Mouse (Mus musculus): Measurements from ENCODE around the gene Mrgpra6.

Gene Mrgpra6

GRCm38 (mm10) chr7:47204830-47205229, at the start of gene Mrgpra6:
Mrgpra6 (minus strand) TSS chr7:47204920.
- DNase-seq (ENCODE audit: low read depth, low spot score): no peak

- DNase-seq (ENCODE audit: low read depth, low spot score): no peak
Observed at GRCm38 (mm10) chr7:47252770-47253169, 48.0 kb upstream of the Mrgpra6 start, which contains the start of gene Mrgpra9. Mrgpra9 (minus strand) TSS chr7:47252848.

- DNase-seq (ENCODE audit: low read depth, low spot score): no peak
Observed at GRCm38 (mm10) chr7:47244658-47245057, 39.9 kb upstream of the Mrgpra6 start.

DNA sequence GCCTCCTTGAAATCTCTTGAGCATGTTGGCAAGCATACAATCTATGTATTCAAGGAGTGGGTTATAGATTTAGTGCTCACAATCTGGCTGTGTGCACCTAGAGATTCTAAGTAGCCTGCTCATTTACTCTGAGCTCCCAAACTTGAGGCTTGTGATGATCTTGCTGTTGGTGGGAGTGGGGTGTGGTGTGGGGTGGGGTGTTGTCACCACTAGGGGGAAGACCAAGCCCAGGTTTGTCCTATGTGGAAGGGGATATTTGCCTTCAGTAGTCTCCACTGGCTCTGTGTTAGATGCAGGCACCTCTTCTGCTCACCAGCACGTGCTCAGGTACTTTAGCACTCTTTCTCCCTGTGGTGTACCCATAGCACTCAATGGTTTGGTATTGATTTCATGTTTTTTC, 9.4 kb downstream of the Mrgpra6 start:
- no peak for DNase-seq (ENCODE audit: low read depth, low spot score)

DNA sequence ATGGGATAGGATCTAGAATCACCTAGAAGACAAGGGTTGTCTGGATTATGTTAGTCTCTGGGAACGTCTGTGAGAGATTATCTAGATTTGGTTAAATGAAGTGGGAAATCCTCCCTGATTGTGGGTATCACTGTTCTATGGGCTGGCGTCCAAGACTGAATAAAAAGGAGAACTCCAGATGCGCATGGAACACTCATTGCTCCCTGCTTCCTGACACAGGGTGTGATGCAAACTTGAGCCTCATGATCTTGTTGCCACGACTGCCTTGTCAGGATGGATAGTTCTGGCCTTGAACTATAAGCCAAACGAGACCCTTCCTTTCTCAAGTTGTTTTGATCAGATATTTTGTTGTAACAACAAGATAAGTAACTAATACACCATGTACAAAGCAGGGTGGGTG, 33.9 kb downstream of the Mrgpra6 start:
- DNase-seq (ENCODE audit: low read depth, low spot score): no peak

- no peak for DNase-seq (ENCODE audit: low read depth, low spot score)
Observed at GRCm38 (mm10) chr7:47165028-47165427, 39.7 kb downstream of the Mrgpra6 start.

- DNase-seq (ENCODE audit: low read depth, low spot score): no peak
Observed at GRCm38 (mm10) chr7:47163203-47163602, 41.5 kb downstream of the Mrgpra6 start.

DNA sequence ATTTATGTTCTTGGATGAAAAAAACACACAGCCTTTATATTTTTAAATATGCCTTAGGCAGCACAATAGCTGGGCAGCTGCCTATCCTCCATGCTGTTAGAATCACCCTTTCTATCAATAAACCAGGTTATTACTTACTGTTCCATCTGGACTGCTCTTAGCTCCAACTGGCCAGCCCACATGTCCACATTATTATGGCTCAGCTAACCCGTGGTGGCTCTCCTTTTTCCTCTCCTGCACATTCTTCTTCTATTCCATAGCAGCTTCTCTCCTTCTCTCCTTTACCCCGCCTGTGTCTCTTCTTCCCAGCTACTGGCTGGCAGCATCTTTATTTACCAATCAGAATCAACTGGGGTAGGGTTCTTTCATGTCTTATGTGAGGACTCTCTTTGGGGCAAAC, 46.3 kb downstream of the Mrgpra6 start:
- DNase-seq (ENCODE audit: low read depth, low spot score): no peak

DNA sequence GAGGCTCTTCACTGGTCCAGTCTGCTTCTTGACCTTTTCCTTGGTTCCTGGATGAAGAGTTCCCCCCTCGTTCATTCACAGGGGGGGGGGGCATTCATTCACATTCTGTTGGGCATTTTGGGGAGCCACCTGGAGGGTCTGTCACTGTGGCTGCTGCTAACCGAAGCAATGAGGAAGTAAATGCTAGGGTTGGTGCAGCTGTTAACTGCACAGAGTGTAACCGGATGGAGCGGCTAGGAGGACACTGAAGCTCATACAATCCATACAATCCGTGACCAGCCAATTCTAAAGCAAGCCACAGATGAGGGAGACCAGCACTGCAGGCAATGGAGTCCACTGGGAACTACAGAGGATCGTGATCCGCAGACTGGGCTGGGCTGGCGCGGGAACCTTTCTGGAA, 47.0 kb downstream of the Mrgpra6 start:
- DNase-seq (ENCODE audit: low read depth, low spot score): no peak

DNA sequence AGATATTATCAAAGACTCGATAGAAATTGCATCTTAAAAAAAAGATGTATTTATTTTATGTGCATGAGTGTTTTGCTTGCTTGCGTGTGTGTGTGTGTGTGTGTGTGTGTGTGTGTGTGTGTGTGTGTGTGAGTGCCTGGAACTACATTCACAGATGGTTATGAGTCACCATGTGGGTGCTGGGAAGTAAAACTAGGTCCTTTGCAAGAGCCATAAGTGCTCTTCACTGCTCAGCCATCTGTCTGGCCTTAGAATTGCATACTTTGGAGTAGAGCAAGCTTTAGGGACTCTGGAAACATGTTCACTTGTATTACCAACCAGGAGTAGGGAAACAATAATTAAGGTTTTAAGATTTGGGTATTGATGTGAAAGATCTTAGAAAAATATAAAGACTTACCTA, 48.9 kb downstream of the Mrgpra6 start:
- DNase-seq (ENCODE audit: low read depth, low spot score): no peak

- DNase-seq (ENCODE audit: low read depth, low spot score): peak; percentile 30
Observed at GRCm38 (mm10) chr7:47155396-47155795, 49.3 kb downstream of the Mrgpra6 start.

DNA sequence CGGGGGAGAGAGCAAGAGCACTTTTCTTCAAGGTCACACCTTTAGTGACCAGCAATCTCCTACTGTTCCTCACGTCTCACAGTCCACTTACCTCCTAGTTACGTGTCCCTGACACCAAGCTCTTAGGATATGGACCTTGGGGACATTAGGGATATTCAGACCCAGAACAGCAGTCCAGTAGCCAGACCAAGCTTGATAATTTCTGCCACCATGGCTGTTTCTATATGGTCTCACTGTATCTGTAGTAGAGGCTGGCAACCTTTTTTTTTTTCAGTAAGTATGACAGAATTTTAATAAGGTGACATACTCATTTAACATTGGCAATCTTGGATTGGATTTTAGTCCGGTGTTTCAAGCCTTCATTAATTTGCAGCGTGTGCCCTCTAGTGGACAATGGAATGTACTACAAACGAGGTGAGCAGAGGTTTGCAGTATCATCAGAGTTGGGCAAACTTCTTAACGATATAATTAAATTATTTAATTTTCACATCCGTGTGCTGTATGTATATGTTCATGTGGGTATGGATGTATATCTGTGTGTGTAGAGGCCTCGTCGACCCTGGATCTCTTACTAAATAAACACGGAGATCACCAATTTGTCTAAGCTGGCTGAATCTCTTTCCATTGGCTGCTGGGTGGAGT, 54.2 kb downstream of the Mrgpra6 start:
- DNase-seq (ENCODE audit: low read depth, low spot score): peak; percentile 75

- DNase-seq (ENCODE audit: low read depth, low spot score): no peak
Observed at GRCm38 (mm10) chr7:47148298-47148697, 56.4 kb downstream of the Mrgpra6 start.

DNA sequence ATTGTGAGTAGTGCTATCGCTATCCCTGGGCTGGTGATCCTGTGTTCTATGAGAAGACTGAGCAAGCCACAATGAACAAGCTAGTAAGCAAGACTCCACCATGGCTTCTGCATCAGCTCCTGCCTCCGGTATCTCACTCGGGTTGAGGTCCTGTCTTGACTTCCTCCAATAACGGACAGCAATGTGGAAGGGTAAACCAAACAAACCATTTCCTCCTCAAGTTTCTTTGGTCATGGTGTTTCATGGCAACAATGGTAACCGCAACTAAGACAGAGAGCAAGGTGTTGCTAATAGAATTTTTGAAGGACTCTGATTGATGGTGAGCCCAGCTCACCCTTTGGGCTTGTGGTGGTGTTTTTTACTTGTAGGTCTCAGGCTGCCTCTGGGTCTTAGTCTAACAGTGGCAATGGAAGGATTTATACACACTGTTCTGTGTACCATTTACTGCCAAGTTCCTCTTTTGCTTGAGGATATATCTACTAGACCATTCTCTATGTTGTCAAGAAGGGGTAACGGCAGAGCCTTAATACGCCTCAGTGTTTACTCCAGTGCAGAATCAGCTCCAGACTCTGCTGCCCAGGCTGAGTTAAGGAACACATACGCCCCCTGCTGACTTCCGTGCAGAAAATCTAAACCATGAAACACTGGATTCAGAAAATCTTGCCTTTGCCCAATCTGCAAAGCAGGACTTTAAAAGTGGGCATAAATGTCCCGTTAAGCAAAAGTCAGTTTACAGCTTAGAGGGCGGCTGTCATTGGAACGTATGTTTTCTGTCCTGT, 58.5 kb downstream of the Mrgpra6 start:
- DNase-seq (ENCODE audit: low read depth, low spot score): peak; percentile 71

DNA sequence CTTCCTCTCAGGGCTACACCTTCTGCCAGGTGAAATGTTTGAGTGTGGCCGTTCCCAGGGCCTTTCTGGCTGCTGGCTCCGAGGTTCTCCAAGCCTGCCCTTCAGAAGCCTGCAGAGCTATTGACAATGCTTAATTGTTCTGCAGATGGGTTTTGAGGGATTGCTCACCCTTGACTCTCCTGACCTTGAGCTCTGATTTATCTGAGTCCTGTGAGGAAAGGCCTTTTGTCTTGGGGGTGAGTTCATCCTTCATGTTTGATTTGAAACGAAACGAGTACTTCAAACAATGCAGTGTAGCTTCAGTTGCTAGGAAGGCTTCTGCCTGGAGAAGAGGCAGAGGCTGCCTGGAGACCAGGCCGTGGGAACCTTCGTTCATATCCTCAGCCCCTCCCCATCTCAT, 60.4 kb downstream of the Mrgpra6 start:
- no peak for DNase-seq (ENCODE audit: low read depth, low spot score)

DNA sequence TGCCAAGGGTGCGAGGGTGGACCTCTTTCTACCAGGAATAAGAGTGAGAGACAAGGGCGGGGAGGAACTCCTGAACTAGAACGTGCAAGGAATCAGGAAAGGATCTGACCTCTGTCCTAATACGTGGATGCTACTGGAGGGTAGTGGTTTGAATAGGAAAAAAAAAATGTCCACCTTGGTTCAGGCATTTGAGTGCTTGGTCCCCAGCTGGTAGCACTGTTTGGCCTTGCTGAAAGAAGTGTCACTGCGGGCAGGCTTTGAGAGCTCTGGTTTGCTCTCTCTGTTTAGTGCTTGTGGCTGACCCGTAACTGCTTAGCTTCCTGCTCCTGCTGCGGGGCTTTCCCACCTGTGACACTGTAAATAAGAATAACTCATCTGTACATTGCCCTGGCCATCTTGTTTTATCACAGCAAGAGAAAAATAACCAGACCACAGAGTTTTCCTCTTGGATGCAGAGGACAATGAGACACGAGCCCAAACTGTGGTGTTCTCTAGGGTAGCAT, 64.8 kb downstream of the Mrgpra6 start:
- no peak for DNase-seq (ENCODE audit: low read depth, low spot score)

All from CD4-positive, CD25-positive, alpha-beta regulatory T cell, adult 2 months (primary cell).